Mouse (Mus musculus): ENCODE results near the gene Farsa. TPM values are rescaled to one million over a fixed set of nuclear protein-coding genes. Genes with fewer than 3 reads are reported as not detected.
A peak's percentile ranks its signal among the peaks of the same experiment; 100 is the strongest.

Gene Farsa
- polyA plus RNA-seq, 1 experiment from 2014 or later, result 103 TPM

- H3K9me3 ChIP-seq (replicated peaks), result no peaks in the 10 kb centered on the region
- H3K36me3 ChIP-seq, result no peaks in the 10 kb centered on the region
- H3K27me3 ChIP-seq, result peaks cover 45% of the 10 kb centered on the region
- H3K4me2 ChIP-seq, result peak within 1 kb of the TSS; percentile 91
- ATAC-seq (replicated peaks; ENCODE audit: low FRiP score), result peak; percentile 93
- peak within 1 kb of the TSS; percentile 59 for H3K9ac ChIP-seq
- H3K4me3 ChIP-seq (replicated peaks), result peak within 1 kb of the TSS; percentile 59
- H3K27ac ChIP-seq, result peak within 1 kb of the TSS; percentile 54; the same call in 1 of the 2 replicates
- H3K4me1 ChIP-seq, result peaks cover 28% of the 10 kb centered on the region
- WGBS, result under 1% methylated on average over 45 of the region's 45 CpGs
Observed at GRCm38 (mm10) chr8:84908421-84909161, 51.8 kb downstream of the Farsa start, which contains the start of gene Dnase2a. Gene Dnase2a, plus strand, starts transcription at chr8:84908560.

- peak overlapping the region; percentile 91 for H3K4me2 ChIP-seq
- peak overlapping the region; percentile 59 for H3K4me3 ChIP-seq (replicated peaks)
- 46% methylated on average over 20 of the region's 20 CpGs for WGBS
- no peak overlapping the region for H3K27ac ChIP-seq
- peak overlapping the region; percentile 59 for H3K9ac ChIP-seq
- H3K9me3 ChIP-seq (replicated peaks), result no peaks in the 10 kb centered on the region
- no peak; the same call in 1 of the 2 replicates for ATAC-seq (replicated peaks; ENCODE audit: low FRiP score)
- peaks cover 47% of the 10 kb centered on the region for H3K27me3 ChIP-seq
- no peaks in the 10 kb centered on the region for H3K36me3 ChIP-seq
- peaks cover 27% of the 10 kb centered on the region for H3K4me1 ChIP-seq
Observed at GRCm38 (mm10) chr8:84909162-84909767, 52.5 kb downstream of the Farsa start.

GRCm38 (mm10) chr8:84909949-84910348, 53.2 kb downstream of the Farsa start:
- peaks cover 27% of the 10 kb centered on the region for H3K4me1 ChIP-seq
- H3K9me3 ChIP-seq (replicated peaks), result no peaks in the 10 kb centered on the region
- H3K9ac ChIP-seq, result no peak overlapping the region
- WGBS, result 54% methylated on average over 5 of the region's 5 CpGs
- no peaks in the 10 kb centered on the region for H3K36me3 ChIP-seq
- no peak for ATAC-seq (replicated peaks; ENCODE audit: low FRiP score)
- no peak overlapping the region for H3K4me2 ChIP-seq
- peaks cover 47% of the 10 kb centered on the region for H3K27me3 ChIP-seq
- H3K4me3 ChIP-seq (replicated peaks), result no peak overlapping the region
- H3K27ac ChIP-seq, result no peak overlapping the region

- WGBS, result 84% methylated on average over 6 of the region's 6 CpGs
Observed at GRCm38 (mm10) chr8:84910551-84910950, 53.8 kb downstream of the Farsa start.

GRCm38 (mm10) chr8:84911854-84912253, 55.1 kb downstream of the Farsa start:
- H3K4me1 ChIP-seq, result peaks cover 27% of the 10 kb centered on the region
- no peaks in the 10 kb centered on the region for H3K36me3 ChIP-seq
- no peak overlapping the region for H3K4me2 ChIP-seq
- H3K4me3 ChIP-seq (replicated peaks), result no peak overlapping the region
- H3K27ac ChIP-seq, result no peak overlapping the region
- ATAC-seq (replicated peaks; ENCODE audit: low FRiP score), result no peak
- peaks cover 59% of the 10 kb centered on the region for H3K27me3 ChIP-seq
- WGBS, result 82% methylated on average over 9 of the region's 9 CpGs
- H3K9ac ChIP-seq, result no peak overlapping the region
- H3K9me3 ChIP-seq (replicated peaks), result no peaks in the 10 kb centered on the region; the same call in 1 of the 2 replicates

More at GRCm38 (mm10) chr8:84910551-84910950, 53.8 kb downstream of the Farsa start:
- H3K27ac ChIP-seq, result no peak overlapping the region
- no peak overlapping the region for H3K9ac ChIP-seq
- no peak overlapping the region for H3K4me3 ChIP-seq (replicated peaks)
- no peak overlapping the region for H3K4me2 ChIP-seq
- no peaks in the 10 kb centered on the region; the same call in 1 of the 2 replicates for H3K9me3 ChIP-seq (replicated peaks)
- H3K36me3 ChIP-seq, result no peaks in the 10 kb centered on the region
- H3K4me1 ChIP-seq, result peaks cover 27% of the 10 kb centered on the region
- no peak for ATAC-seq (replicated peaks; ENCODE audit: low FRiP score)
- peaks cover 47% of the 10 kb centered on the region for H3K27me3 ChIP-seq

- H3K4me2 ChIP-seq, result peak overlapping the region; percentile 87
- no peak overlapping the region for H3K9ac ChIP-seq
- no peak overlapping the region for H3K27ac ChIP-seq
- peaks cover 64% of the 10 kb centered on the region for H3K27me3 ChIP-seq
- 15% methylated on average over 27 of the region's 27 CpGs for WGBS
- H3K4me1 ChIP-seq, result peaks cover 27% of the 10 kb centered on the region
- H3K36me3 ChIP-seq, result no peaks in the 10 kb centered on the region
- peak overlapping the region; percentile 49 for H3K4me3 ChIP-seq (replicated peaks)
- ATAC-seq (replicated peaks; ENCODE audit: low FRiP score), result no peak
- H3K9me3 ChIP-seq (replicated peaks), result no peaks in the 10 kb centered on the region; the same call in 1 of the 2 replicates
Observed at GRCm38 (mm10) chr8:84912391-84912790, 55.6 kb downstream of the Farsa start.

GRCm38 (mm10) chr8:84912895-84913501, 56.2 kb downstream of the Farsa start:
- H3K27ac ChIP-seq, result no peak overlapping the region

GRCm38 (mm10) chr8:84913502-84913900, 56.7 kb downstream of the Farsa start:
- no peak overlapping the region for H3K27ac ChIP-seq
- H3K36me3 ChIP-seq, result no peaks in the 10 kb centered on the region
- no peaks in the 10 kb centered on the region; the same call in 1 of the 2 replicates for H3K9me3 ChIP-seq (replicated peaks)
- H3K4me2 ChIP-seq, result peak overlapping the region; percentile 87
- peak overlapping the region; percentile 49 for H3K4me3 ChIP-seq (replicated peaks)
- 13% methylated on average over 9 of the region's 9 CpGs for WGBS
- peak overlapping the region; percentile 37 for H3K9ac ChIP-seq
- H3K27me3 ChIP-seq, result peaks cover 76% of the 10 kb centered on the region
- no peak for ATAC-seq (replicated peaks; ENCODE audit: low FRiP score)
- H3K4me1 ChIP-seq, result peaks cover 28% of the 10 kb centered on the region

More at GRCm38 (mm10) chr8:84912895-84913501, 56.2 kb downstream of the Farsa start:
- H3K4me2 ChIP-seq, result peak overlapping the region; percentile 87
- peak; percentile 52; the same call in 1 of the 2 replicates for ATAC-seq (replicated peaks; ENCODE audit: low FRiP score)
- peak overlapping the region; percentile 37 for H3K9ac ChIP-seq
- H3K4me1 ChIP-seq, result peaks cover 30% of the 10 kb centered on the region
- no peaks in the 10 kb centered on the region; the same call in 1 of the 2 replicates for H3K9me3 ChIP-seq (replicated peaks)
- peak overlapping the region; percentile 49 for H3K4me3 ChIP-seq (replicated peaks)
- 1% methylated on average over 55 of the region's 55 CpGs for WGBS
- no peaks in the 10 kb centered on the region for H3K36me3 ChIP-seq
- peaks cover 71% of the 10 kb centered on the region for H3K27me3 ChIP-seq

- peaks cover 77% of the 10 kb centered on the region for H3K27me3 ChIP-seq
- 24% methylated on average over 4 of the region's 4 CpGs for whole genome bisulfite sequencing
- no peak overlapping the region for H3K9ac ChIP-seq
- H3K27ac ChIP-seq, result no peak overlapping the region
- H3K4me2 ChIP-seq, result peak overlapping the region; percentile 87
- peak overlapping the region; percentile 49 for H3K4me3 ChIP-seq (replicated peaks)
- H3K9me3 ChIP-seq (replicated peaks), result no peaks in the 10 kb centered on the region; the same call in 1 of the 2 replicates
- no peak for ATAC-seq (replicated peaks; ENCODE audit: low FRiP score)
- no peaks in the 10 kb centered on the region for H3K36me3 ChIP-seq
- peaks cover 25% of the 10 kb centered on the region for H3K4me1 ChIP-seq
Observed at GRCm38 (mm10) chr8:84913960-84914359, 57.2 kb downstream of the Farsa start.

GRCm38 (mm10) chr8:84915269-84915668, 58.5 kb downstream of the Farsa start:
- H3K27me3 ChIP-seq, result peaks cover 76% of the 10 kb centered on the region
- no peaks in the 10 kb centered on the region; the same call in 1 of the 2 replicates for H3K9me3 ChIP-seq (replicated peaks)
- H3K4me1 ChIP-seq, result peaks cover 20% of the 10 kb centered on the region
- no peak overlapping the region for H3K27ac ChIP-seq
- no peak for ATAC-seq (replicated peaks; ENCODE audit: low FRiP score)
- no peaks in the 10 kb centered on the region for H3K36me3 ChIP-seq
- H3K4me2 ChIP-seq, result no peak overlapping the region
- H3K4me3 ChIP-seq (replicated peaks), result no peak overlapping the region
- 83% methylated on average over 8 of the region's 8 CpGs for WGBS
- no peak overlapping the region for H3K9ac ChIP-seq

GRCm38 (mm10) chr8:84917781-84918180, 61.0 kb downstream of the Farsa start:
- 20% methylated on average over 20 of the region's 20 CpGs for WGBS
- H3K4me1 ChIP-seq, result peaks cover 12% of the 10 kb centered on the region
- no peak overlapping the region for H3K4me3 ChIP-seq (replicated peaks)
- no peak overlapping the region for H3K9ac ChIP-seq
- H3K27me3 ChIP-seq, result peaks cover 53% of the 10 kb centered on the region
- ATAC-seq (replicated peaks; ENCODE audit: low FRiP score), result no peak
- no peak overlapping the region for H3K27ac ChIP-seq
- H3K9me3 ChIP-seq (replicated peaks), result no peaks in the 10 kb centered on the region; the same call in 1 of the 2 replicates
- no peaks in the 10 kb centered on the region for H3K36me3 ChIP-seq
- no peak overlapping the region for H3K4me2 ChIP-seq

Data from kidney, embryonic 15.5 days (tissue).